8 mouse cellular contexts compared by ENCODE assay signal in genomic region chr17:71164991-71165390, GRCm38 (mm10). TPM values are rescaled to one million over a fixed set of nuclear protein-coding genes. Genes with fewer than 3 reads are reported as not detected.
DNase-seq lines count a peak whose midpoint lies in the region; ATAC-seq and TF ChIP-seq lines count a peak whose summit lies in the region.

No protein-coding gene starts in this region.

- H3K79me2 ChIP-seq in MEL (ENCODE audit: control insufficient read depth, insufficient read depth, low read length, poor library complexity): no peaks in the 10 kb centered on the region
- no peaks in the 10 kb centered on the region for H3K79me2 ChIP-seq in macrophage (ENCODE audit: inconsistent target)

- peak; percentile 53 to 86; a peak in 2 of 4 replicates for ATAC-seq in hematopoietic stem cell, adult 5-6 weeks (replicated peaks in 1 of 2; ENCODE audit: insufficient read depth in 1 of 2, low FRiP score in 2 of 2, low TSS enrichment in 1 of 2, low read depth in 1 of 2, poor library complexity in 2 of 2, severe bottlenecking in 2 of 2)
- ATAC-seq in hindbrain, postnatal 0 days: no peak

- TF ChIP-seq EP300 in MEL (IDR thresholded peaks at IDR 0.05; ENCODE audit: low read depth in 1 of 2, low read length in 2 of 2): peak in 1 of 2 experiments; percentile 32; a peak in 2 of 4 replicates

- no peaks in the 10 kb centered on the region for H3K27me3 ChIP-seq in MEL (ENCODE audit: control insufficient read depth in 1 of 2, insufficient read depth in 2 of 2, low read length in 2 of 2)
- H3K27me3 ChIP-seq in hindbrain, postnatal 0 days (ENCODE audit: insufficient read depth, low read length): no peaks in the 10 kb centered on the region

- H3K27ac ChIP-seq in MEL (ENCODE audit: control insufficient read depth, low read depth, low read length) (no peak overlapping the region), macrophage (peak overlapping the region; percentile 74)
- no peak overlapping the region for H3K27ac ChIP-seq in hindbrain, postnatal 0 days

- TF ChIP-seq POLR2A in MEL (IDR thresholded peaks at IDR 0.05; ENCODE audit: control insufficient read depth in 1 of 2, insufficient read depth in 1 of 2, low read depth in 1 of 2, low read length in 2 of 2, poor library complexity in 1 of 2): no peak

- WGBS in macrophage (ENCODE audit: missing documents): 2% methylated on average over 6 of the region's 6 CpGs
- 84% methylated on average over 6 of the region's 6 CpGs for WGBS in hindbrain, postnatal 0 days

- TF ChIP-seq RAD21 in MEL (IDR thresholded peaks at IDR 0.05; ENCODE audit: low read depth, low read length): no peak

- peaks cover 0 to 33% of the 10 kb centered on the region in 2 experiments; a peak in 2 of 4 replicates for H3K36me3 ChIP-seq in MEL (ENCODE audit: control insufficient read depth in 1 of 2, insufficient read depth in 2 of 2, low read length in 2 of 2)
- no peaks in the 10 kb centered on the region for H3K36me3 ChIP-seq in macrophage (ENCODE audit: inconsistent target)
- no peaks in the 10 kb centered on the region for H3K36me3 ChIP-seq in hindbrain, postnatal 0 days (ENCODE audit: insufficient read depth, low read length)

- H3K4me3 ChIP-seq in MEL (ENCODE audit: control insufficient read depth in 1 of 2, insufficient read depth in 1 of 2, low read depth in 2 of 2, low read length in 2 of 2) (no peak overlapping the region), macrophage (ENCODE audit: inconsistent target) (no peak overlapping the region)
- no peak overlapping the region for H3K4me3 ChIP-seq in hindbrain, postnatal 0 days (ENCODE audit: low read length)

- no peaks in the 10 kb centered on the region for H3K9me3 ChIP-seq in MEL (replicated peaks; ENCODE audit: insufficient read depth, low read length)
- no peaks in the 10 kb centered on the region for H3K9me3 ChIP-seq in hindbrain, postnatal 0 days (ENCODE audit: low read length)

- peak; percentile 54 to 77 for DNase-seq in layer of hippocampus, adult 18-20 months (ENCODE audit: low spot score in 2 of 2)
- no peak for DNase-seq in layer of hippocampus, postnatal 10 days (ENCODE audit: low spot score in 2 of 2)
- DNase-seq in MEL (ENCODE audit: low read depth, low spot score): peak; percentile 71
- DNase-seq in hindbrain, postnatal 0 days (ENCODE audit: low spot score): no peak
- no peak for DNase-seq in thymus, postnatal 36 days
- no peak for DNase-seq in embryo, embryonic 10 days (ENCODE audit: low spot score)

- H3K9ac ChIP-seq in MEL (ENCODE audit: control insufficient read depth, low read depth, low read length, poor library complexity, severe bottlenecking): no peak overlapping the region
- no peak overlapping the region for H3K9ac ChIP-seq in hindbrain, postnatal 0 days (replicated peaks; ENCODE audit: low read length)

- H3K4me1 ChIP-seq in MEL (ENCODE audit: control insufficient read depth in 1 of 2, insufficient read depth in 2 of 2, low read length in 2 of 2): peaks cover 30 to 44% of the 10 kb centered on the region in 2 experiments
- H3K4me1 ChIP-seq in hindbrain, postnatal 0 days (ENCODE audit: insufficient read depth, low read length): no peaks in the 10 kb centered on the region

- H3K4me2 ChIP-seq in hindbrain, postnatal 0 days (ENCODE audit: low read depth, low read length): no peak overlapping the region

- no peak for TF ChIP-seq CTCF in MEL (IDR thresholded peaks at IDR 0.05 in 2 of 3, conservative IDR thresholded peaks at IDR 0.05 in 1 of 3; ENCODE audit: control insufficient read depth in 1 of 3, insufficient read depth in 1 of 3, low read depth in 2 of 3, low read length in 3 of 3, poor library complexity in 1 of 3, severe bottlenecking in 1 of 3)
- TF ChIP-seq CTCF in hindbrain, postnatal 0 days (IDR thresholded peaks at IDR 0.05; ENCODE audit: low read depth): no peak

TF ChIP-seq in MEL, 35 proteins besides CTCF, POLR2A, EP300 and RAD21:
- no peak for TF ChIP-seq ZKSCAN1 (IDR thresholded peaks at IDR 0.05; ENCODE audit: low read depth, low read length)
- TF ChIP-seq JUND (IDR thresholded peaks at IDR 0.05; ENCODE audit: low read depth, low read length): no peak
- TF ChIP-seq SMC3 (IDR thresholded peaks at IDR 0.05; ENCODE audit: low read depth, low read length): no peak
- peak; percentile 97 for TF ChIP-seq ETS1 (IDR thresholded peaks at IDR 0.05; ENCODE audit: low read depth, low read length)
- TF ChIP-seq MYC (IDR thresholded peaks at IDR 0.05; ENCODE audit: low read depth, low read length): peak; percentile 60; the same call in 1 of the 2 replicates
- TF ChIP-seq TCF12 (IDR thresholded peaks at IDR 0.05; ENCODE audit: low read depth, low read length): no peak
- TF ChIP-seq MAX (IDR thresholded peaks at IDR 0.05; ENCODE audit: low read length): no peak; the same call in 1 of the 2 replicates
- TF ChIP-seq MAFK (IDR thresholded peaks at IDR 0.05; ENCODE audit: borderline replicate concordance, low read depth, low read length): 0 out of 2 replicates have a peak, but pooled peaks have one; percentile 33
- no peak for TF ChIP-seq ZMIZ1 (IDR thresholded peaks at IDR 0.05; ENCODE audit: low read depth, low read length)
- TF ChIP-seq GATA1 (IDR thresholded peaks at IDR 0.05; ENCODE audit: low read depth, low read length): no peak
- TF ChIP-seq MXI1 (IDR thresholded peaks at IDR 0.05; ENCODE audit: low read depth, low read length): peak; percentile 49; the same call in 1 of the 2 replicates
- TF ChIP-seq RCOR1 (IDR thresholded peaks at IDR 0.05; ENCODE audit: low read depth, low read length): peak; percentile 48; the same call in 1 of the 2 replicates
- TF ChIP-seq CHD2 (IDR thresholded peaks at IDR 0.05; ENCODE audit: low read length): no peak
TF ChIP-seq in MEL: peak in this region for 5.

RNA-seq across cellular contexts. Expression of gene Lpin2, which starts 17.4 kb away (rescaled TPM):
- total RNA-seq in layer of hippocampus, adult 18-20 months (2021): 100 to 1,000 TPM; 101 to 104 TPM
- 10 to 100 TPM; 71.2 to 79.9 TPM for total RNA-seq in layer of hippocampus, postnatal 10 days (2021)
- 22.4 and 24.4 TPM in 2 replicates for total RNA-seq in MEL (2012; rRNA removed)
- polyA plus RNA-seq in MEL (2012; ENCODE audit: insufficient read depth in 1 of 2, insufficient read length in 2 of 2, low read depth in 1 of 2, low replicate concordance in 2 of 2, missing spikeins in 1 of 2): 10 to 100 TPM in 1 of 2 experiments, not detected in 1; 32.1 TPM
- total RNA-seq in hematopoietic stem cell, adult 5-6 weeks (2017): 54.8 and 72.9 TPM in 2 replicates
- 1,000 to 10,000 TPM in 5 of 26 experiments, 100 to 1,000 TPM in 21; 253 to 2,419 (median 417) TPM for total RNA-seq in macrophage (2018; cell fraction: chromatin; rRNA removed)
- total RNA-seq in macrophage (2018; cell fraction: cytosol; rRNA removed): 100 to 1,000 TPM in 4 of 26 experiments, 10 to 100 TPM in 22; 34.6 to 197 (median 49.3) TPM
- 100 to 1,000 TPM; 124 to 913 (median 217) TPM for total RNA-seq in macrophage (2018; cell fraction: nucleus; rRNA removed)
- polyA plus RNA-seq in macrophage (2018): 40.1 to 42.3 TPM (median 40.3 TPM) in 3 replicates
- 48.9 and 49.8 TPM in 2 replicates for total RNA-seq in hindbrain, postnatal 0 days (2014; rRNA removed)
- 39.5 and 39.9 TPM in 2 replicates for polyA plus RNA-seq in hindbrain, postnatal 0 days (2015; fragmentation: Nextera tagmentation; extraction: Ambion mirVana)

Comparison
In these comparisons a context has a peak if more than half of its experiments do, and no peak if none do; other contexts are left out.
1. DNase-seq: peak in layer of hippocampus, adult 18-20 months (2 of 2) and MEL (single experiment); none in layer of hippocampus, postnatal 10 days (0 of 2), hindbrain, postnatal 0 days (single experiment), thymus, postnatal 36 days (0 of 2) and embryo, embryonic 10 days (single experiment).